Mouse (Mus musculus) telencephalon, adult 2 months (tissue): ENCODE measurements around the gene Nav2.
A peak's percentile ranks its signal among the peaks of the same experiment; 100 is the strongest.

Experiments
- DNase-seq: peaks from one replicate; pipeline ENCODE4 v3.0.0-alpha.2; 2011; ENCODE audit warnings: low read depth, low spot score

The Nav2 gene

DNA sequence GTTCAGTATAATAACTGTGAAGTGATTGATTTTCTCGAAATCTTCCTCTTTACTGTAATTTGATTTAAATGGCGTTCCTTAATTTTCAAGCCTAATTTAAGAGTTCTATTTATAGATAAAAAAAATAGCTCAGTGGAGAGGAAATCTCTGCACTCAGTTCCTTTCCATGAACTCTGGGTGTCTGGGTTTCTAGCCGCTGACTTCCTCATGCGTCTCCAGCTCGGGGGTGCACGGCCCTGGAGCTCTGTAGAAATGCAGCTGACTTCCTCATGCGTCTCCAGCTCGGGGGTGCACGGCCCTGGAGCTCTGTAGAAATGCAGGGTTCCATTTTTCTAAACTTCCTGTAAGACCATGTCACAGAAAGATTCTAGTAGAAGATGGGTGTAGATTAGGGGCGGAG is 90.1 kb downstream of the Nav2 start:
- DNase-seq, result no peak

DNA sequence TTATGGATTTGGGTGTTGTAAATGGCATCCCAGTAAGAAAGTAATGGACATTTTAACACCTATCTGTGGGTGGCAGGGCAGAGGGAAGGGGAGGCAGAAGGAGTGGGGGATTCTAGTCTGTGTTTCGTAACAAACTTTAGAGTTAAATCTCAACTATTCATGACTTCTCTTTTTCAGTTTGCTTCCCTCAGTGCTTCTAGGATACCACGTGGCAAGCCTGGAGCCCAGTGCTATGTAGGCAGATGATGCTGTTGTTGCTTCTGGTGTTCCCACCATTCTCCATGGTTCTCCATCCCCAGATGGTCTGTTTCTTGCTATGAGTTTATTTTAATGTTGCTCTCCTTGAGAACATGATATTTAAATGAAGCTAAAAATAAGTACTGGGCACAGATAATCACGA is 92.3 kb downstream of the Nav2 start:
- DNase-seq, result peak; percentile 86

DNA sequence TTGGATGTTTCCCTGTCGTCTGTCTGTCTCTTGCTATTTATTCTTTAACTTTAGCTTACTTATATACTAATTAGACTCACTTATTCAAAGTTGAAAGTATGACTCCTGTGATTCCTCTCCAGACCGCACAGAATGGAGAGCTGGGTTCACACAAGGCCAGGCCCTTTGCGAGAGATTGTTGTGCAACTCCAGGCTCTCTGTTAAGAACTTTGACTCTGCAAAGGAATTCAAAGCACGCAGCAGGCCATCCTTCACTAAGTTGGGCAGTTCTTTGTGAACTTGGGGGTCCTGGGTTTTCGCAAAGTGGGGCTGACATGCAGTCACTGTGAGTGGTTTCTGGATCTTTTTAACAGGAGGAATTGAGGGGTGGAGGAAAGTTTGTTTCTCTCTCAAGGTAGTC is 95.9 kb downstream of the Nav2 start:
- no peak for DNase-seq

DNA sequence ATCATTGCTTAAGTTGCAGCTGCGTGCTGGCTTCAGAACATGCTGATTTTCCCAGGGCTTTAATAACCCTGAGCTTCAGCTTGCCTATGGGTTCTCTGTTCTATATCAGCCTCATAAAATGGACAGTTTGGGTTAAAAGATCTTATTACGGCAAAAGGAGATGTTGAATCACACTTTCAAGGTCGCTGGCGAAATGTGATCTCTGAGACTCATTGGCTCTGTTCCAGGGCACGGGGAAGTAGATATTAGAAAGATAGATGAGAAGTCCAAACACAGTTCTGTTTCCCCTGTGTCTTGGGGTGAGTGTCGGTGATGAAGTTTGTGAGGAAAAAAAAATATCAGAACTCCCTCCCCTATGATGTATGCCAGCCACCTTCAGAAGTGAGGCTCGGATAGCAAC is 98.4 kb downstream of the Nav2 start:
- no peak for DNase-seq

DNA sequence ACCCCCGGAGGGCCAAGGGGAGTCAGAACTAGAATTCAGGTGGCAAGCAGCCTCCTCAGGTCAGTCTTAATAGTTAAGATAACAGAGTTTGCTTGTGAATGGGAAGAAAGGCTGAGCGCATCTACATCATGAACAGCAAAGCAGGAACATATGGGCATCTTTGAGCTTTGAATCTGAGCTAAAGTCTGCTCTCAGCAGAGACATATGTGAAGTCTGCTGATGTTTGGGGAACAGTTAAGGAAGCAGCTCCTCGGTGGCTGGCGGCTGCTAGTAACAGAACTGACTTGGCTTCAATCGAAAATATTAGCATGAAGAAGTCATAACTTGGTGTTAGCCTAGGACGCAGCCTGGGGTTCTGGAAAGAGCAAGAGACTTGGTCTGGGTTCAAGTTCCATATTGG is 102.2 kb downstream of the Nav2 start:
- peak; percentile 41 for DNase-seq

- DNase-seq, result no peak
Measured at GRCm38 (mm10) chr7:49012027-49012426, 103.5 kb downstream of the Nav2 start.

DNA sequence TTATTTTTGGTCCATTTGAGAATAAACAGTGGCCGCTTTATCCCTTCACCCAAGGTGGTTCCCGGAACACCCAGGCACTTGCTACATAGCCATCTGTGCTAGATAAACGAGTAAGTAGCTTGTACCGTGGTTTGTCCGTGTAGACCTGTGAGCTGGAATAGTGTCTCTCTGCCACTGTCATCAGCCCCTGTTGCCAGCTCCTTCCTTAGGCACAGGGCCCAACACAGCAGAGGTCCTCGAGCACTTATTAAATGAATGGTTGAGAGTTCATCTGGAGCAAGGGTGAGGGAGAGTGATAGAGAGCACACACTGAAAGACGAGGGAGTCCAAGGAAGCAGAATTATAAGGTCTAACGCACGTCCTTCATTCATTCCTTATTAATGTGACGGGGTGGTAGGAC is 106.0 kb downstream of the Nav2 start:
- no peak for DNase-seq

GRCm38 (mm10) chr7:49015297-49015696 is 106.8 kb downstream of the Nav2 start:
- DNase-seq, result no peak

GRCm38 (mm10) chr7:49016088-49016487 is 107.6 kb downstream of the Nav2 start:
- no peak for DNase-seq

- no peak for DNase-seq
Measured at GRCm38 (mm10) chr7:49017794-49018193, 109.3 kb downstream of the Nav2 start.

DNA sequence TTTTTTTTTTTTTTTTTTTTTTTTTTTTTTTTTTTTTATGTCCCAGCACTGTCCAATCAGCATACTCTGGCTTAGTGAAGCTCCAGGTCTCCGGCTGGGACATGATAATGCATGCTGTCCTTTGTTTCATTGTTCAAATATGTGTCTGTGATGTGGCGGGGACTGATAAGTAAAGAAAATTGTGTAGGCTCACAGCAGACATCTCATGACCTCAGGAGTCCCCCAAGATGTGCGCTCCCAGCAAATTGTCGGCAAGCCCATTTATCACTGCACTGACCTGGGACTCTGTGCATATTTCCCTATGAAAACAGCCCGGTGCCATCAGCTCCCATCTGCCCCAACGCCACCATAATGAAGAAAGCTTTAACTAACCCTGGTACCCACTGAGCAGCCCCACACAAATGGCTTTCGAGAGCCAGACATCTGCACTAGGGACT is 110.0 kb downstream of the Nav2 start:
- DNase-seq, result no peak

DNA sequence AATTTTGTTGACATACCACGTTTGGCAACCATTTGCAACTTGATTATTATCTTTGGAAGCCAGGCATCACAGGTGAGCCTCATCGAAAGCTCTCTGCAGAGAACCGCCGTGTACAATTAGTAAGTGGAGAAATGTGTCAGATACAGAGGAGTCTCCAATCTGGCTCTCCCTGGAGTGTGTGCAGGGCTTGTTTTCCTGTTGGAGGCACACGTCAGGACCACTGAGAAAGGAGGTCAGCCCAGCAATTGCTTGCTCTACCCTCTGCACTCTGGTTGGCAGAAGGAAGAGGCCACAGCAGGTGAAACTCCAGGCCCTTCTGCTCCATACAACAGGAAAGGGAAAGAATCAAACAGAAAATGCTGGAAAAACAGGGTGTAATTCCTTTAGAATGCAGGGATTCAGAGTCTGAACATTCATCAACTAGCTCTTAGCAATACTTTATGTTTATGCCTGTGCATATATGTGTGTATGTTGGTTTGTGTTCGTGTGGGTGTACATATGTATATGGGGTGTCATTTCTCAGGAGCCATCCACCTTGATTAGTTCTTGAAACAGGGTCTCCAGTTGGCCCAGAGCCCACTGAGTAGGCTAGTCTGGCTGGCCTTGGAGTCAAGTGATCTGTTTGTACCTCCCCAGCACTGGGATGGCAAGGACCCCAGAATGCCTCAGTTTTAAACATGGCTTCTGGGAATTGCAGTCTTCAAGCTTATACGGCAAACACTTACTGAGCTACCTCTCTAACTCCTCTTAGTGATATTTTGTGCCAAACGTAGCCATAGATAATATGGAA is 116.7 kb downstream of the Nav2 start:
- DNase-seq, result no peak

GRCm38 (mm10) chr7:49025991-49026390 is 117.5 kb downstream of the Nav2 start:
- no peak for DNase-seq

DNA sequence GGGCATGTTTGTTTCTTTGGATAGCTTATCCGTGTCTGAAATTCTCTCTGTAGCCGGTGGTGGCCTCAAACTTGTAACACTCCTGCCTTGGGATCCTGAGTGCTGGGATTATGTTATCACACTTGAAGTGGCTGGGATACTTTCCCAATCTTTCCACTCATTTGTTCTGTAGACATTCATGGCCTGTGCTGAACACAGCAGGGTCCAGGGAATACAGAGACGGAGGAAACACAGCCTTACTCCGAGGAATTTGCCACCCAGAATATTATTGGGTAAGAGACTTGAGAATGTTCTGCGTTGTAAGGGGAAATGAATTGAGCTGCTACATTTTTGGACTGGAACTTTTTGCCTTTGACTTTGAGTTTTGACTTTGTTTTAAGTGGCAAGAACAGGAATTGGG is 118.0 kb downstream of the Nav2 start:
- DNase-seq, result no peak

- DNase-seq, result no peak
Measured at GRCm38 (mm10) chr7:49029282-49030012, 120.9 kb downstream of the Nav2 start.

DNA sequence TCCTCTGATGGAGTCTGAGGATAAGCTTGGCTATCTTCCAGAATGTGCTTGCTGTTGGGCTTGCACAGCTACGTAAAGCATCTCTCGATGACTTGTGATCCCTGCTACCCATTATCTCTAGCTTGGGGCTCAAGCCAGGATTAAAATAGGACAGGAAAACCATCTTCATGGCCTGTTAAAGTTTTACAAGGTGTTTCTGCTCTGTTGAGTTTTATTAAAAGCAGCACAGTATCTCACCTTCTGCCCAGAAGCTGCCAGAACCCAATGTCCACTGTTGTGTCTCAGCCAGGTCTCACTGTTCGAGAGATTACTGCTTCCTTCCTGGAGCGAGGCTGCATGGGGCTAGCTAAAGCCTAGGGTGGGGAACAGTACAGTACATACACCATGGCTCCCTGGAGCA is 123.7 kb downstream of the Nav2 start:
- no peak for DNase-seq

GRCm38 (mm10) chr7:49034253-49034652 is 125.7 kb downstream of the Nav2 start:
- peak; percentile 28 for DNase-seq

- no peak for DNase-seq
Measured at GRCm38 (mm10) chr7:49040163-49040562, 131.6 kb downstream of the Nav2 start.

DNA sequence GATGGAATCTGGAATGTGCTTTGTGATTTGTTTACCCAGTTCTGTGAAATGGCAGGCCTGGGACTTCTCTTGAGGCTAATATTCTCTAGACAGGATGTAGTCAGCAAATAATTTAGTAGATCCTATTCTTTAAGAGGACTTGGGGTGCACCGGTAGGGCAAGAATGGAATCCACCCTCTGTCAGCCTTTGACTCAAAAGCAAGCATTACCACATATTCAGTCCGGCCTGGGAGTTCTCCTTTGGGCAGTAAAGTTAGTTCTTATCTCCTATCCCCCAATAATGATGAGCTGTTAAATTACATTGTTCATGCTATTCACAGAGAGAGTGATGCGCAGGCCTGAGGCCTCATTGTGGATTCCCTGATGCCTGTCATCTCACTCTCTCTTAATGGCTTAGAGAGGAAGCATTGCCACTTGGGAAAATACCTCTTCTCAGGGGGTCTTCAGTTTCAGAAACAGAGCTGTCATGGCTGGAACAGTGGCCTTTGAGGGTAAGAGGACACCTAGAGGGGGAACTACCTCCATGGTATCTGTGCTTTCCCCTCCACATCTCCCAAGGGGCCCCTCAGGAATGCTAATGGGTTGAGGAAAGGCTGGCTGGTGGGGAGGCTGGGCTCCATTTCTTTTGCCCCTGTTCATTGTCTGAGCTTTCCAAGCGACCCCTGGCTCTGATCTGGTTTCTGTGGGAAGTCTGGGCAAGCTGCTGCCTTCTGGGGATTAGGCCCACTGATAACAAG is 133.0 kb downstream of the Nav2 start:
- no peak for DNase-seq

GRCm38 (mm10) chr7:49045499-49046346 is 137.2 kb downstream of the Nav2 start:
- no peak for DNase-seq

GRCm38 (mm10) chr7:49046347-49046989 is 138.0 kb downstream of the Nav2 start:
- no peak for DNase-seq
